Mouse (Mus musculus): ENCODE results near the gene Ddost.

- TF ChIP-seq CTCF (IDR thresholded peaks at IDR 0.05; ENCODE audit: low read depth, low read length) (no peak), GATA1 (IDR thresholded peaks at IDR 0.05; ENCODE audit: borderline replicate concordance, low read length) (no peak), TAL1 (conservative IDR thresholded peaks at IDR 0.05; ENCODE audit: low read depth, low read length) (no peak), POLR2AphosphoS5 (IDR thresholded peaks at IDR 0.05; ENCODE audit: insufficient replicate concordance, low read depth, low read length) (no peak)
Measured at GRCm38 (mm10) chr4:138322692-138323091, 18.2 kb downstream of the Ddost start.
